Mouse (Mus musculus) hindbrain, embryonic 16.5 days (tissue): ENCODE data around the gene Ciz1. TPM values are rescaled to one million over a fixed set of nuclear protein-coding genes. Genes with fewer than 3 reads are reported as not detected.

Experiments used
- ATAC-seq: fragments of 200-750 bp; cut with Nextera tagmentation; 2 replicates; pipeline ENCODE4 v1.8.0; 2017; ENCODE audit warnings: moderate TSS enrichment, moderate library complexity
- H3K27ac ChIP-seq: fragments of 300-500 bp; sonication (generic); 2 replicates; pipeline ENCODE4 v1.5.1; 2014; ENCODE audit warnings: low read depth, mild to moderate bottlenecking, control low read depth, low read length, moderate library complexity
- H3K27me3 ChIP-seq: fragments of 300-500 bp; sonication (generic); replicated peaks from 2 replicates; pipeline ENCODE4 v1.6.1; 2014; ENCODE audit warnings: low read length; ENCODE audit not compliant: control insufficient read depth, insufficient read depth
- H3K36me3 ChIP-seq: fragments of 300-500 bp; sonication (generic); 2 replicates; pipeline ENCODE4 v1.6.1; 2014; ENCODE audit warnings: mild to moderate bottlenecking, low read length, moderate library complexity, mixed read lengths; ENCODE audit not compliant: control insufficient read depth, insufficient read depth
- H3K4me1 ChIP-seq: fragments of 300-500 bp; sonication (generic); 2 replicates; pipeline ENCODE4 v1.6.1; 2014; ENCODE audit warnings: low read depth, low read length; ENCODE audit not compliant: control insufficient read depth, insufficient read depth
- H3K4me2 ChIP-seq: fragments of 300-500 bp; sonication (generic); 2 replicates; pipeline ENCODE4 v1.6.1; 2014; ENCODE audit warnings: mild to moderate bottlenecking, low read length, control low read depth, moderate library complexity
- H3K4me3 ChIP-seq: fragments of 300-500 bp; sonication (generic); 2 replicates; pipeline ENCODE4 v1.5.1; 2014; ENCODE audit warnings: mild to moderate bottlenecking, low read length, control low read depth, moderate library complexity
- H3K9ac ChIP-seq: fragments of 300-500 bp; sonication (generic); 2 replicates; pipeline ENCODE4 v1.6.1; 2014; ENCODE audit warnings: low read depth, mild to moderate bottlenecking, control low read depth, low read length, moderate library complexity
- H3K9me3 ChIP-seq: fragments of 300-500 bp; sonication (generic); 2 replicates; pipeline ENCODE4 v1.6.1; 2014; ENCODE audit warnings: mild to moderate bottlenecking, low read length, moderate library complexity; ENCODE audit not compliant: control insufficient read depth
- WGBS: fragments of 180-500 bp; shearing (Covaris S2); extraction: QIAGEN DNeasy Blood & Tissue Kit; methylation state at CpG from one replicate; pipeline ENCODE4 v1.1.7; 2014; 5-methylcytosine and 5-hydroxymethylcytosine counted together
- polyA plus RNA-seq: library from polyadenylated mRNA; unstranded; fragments of >200 nt; fragmentation: Nextera tagmentation; extraction: Ambion mirVana; gene quantifications from 2 replicates; pipeline ENCODE4 v1.2.1, GENCODE M21; 2015

The Ciz1 gene
- polyA plus RNA-seq, 1 experiment from 2014 or later = 41.1 TPM

- H3K4me1 ChIP-seq = peaks cover 8% of the 10 kb centered on the region
- H3K27me3 ChIP-seq = no peaks in the 10 kb centered on the region
- no peak overlapping the region for H3K4me3 ChIP-seq
- 84% methylated on average over 18 of the region's 18 CpGs for WGBS
- no peak overlapping the region for H3K4me2 ChIP-seq
- peaks cover 34% of the 10 kb centered on the region for H3K36me3 ChIP-seq
- ATAC-seq = no peak
- H3K27ac ChIP-seq = no peak overlapping the region
- no peaks in the 10 kb centered on the region for H3K9me3 ChIP-seq
- no peak overlapping the region for H3K9ac ChIP-seq
Measured at GRCm38 (mm10) chr2:32310096-32310845, 41.9 kb upstream of the Ciz1 start.

- peak overlapping the region; percentile 75 for H3K4me2 ChIP-seq
- peak overlapping the region; percentile 43 for H3K4me3 ChIP-seq
- H3K27me3 ChIP-seq = no peaks in the 10 kb centered on the region
- WGBS = 17% methylated on average over 29 of the region's 42 CpGs
- peaks cover 27% of the 10 kb centered on the region for H3K36me3 ChIP-seq
- H3K9ac ChIP-seq = peak overlapping the region; percentile 61
- ATAC-seq = no peak
- H3K9me3 ChIP-seq = no peaks in the 10 kb centered on the region
- H3K4me1 ChIP-seq = peaks cover 8% of the 10 kb centered on the region
- no peak overlapping the region; the same call in 1 of the 2 replicates for H3K27ac ChIP-seq
Measured at GRCm38 (mm10) chr2:32311443-32312317, 40.4 kb upstream of the Ciz1 start.

DNA sequence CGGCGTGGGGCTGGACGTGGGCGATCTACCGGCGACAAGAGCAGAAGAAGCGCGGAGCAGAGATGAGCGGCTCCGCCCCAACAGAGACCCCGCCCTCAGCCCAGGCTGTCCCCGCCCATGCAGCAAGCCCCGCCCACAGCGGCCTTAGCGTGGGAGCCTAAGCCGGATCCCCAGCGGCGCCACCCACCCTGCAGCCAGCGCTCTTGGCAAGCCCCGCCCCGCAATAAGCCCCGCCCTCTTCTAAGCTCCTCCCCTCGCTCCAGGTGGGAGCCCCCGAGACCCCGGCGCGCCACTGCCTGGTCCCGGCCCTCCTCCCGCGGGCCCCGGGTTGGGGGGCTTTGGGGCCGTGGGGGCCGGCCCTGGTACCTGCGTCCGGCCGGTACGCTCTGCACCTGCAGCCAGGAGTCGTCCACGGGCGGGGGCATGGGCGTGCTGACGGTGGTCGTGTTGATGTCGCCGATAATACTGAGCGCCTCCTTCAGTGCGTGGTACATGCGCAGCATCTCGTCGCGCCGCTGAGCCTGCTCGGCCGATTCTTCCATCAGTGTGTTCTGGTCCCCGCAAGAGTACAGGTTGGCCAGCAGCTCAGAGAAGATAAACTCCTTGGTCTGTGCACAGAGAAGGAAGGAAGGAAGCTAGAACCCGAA is 39.7 kb upstream of the Ciz1 start:
- Histone ChIP-seq H3K9me3 (no peaks in the 10 kb centered on the region), H3K27me3 (no peaks in the 10 kb centered on the region), H3K9ac (peak overlapping the region; percentile 61), H3K4me3 (peak overlapping the region; percentile 43), H3K36me3 (peaks cover 27% of the 10 kb centered on the region), H3K27ac (peak overlapping the region; percentile 46; the same call in 1 of the 2 replicates), H3K4me1 (peaks cover 8% of the 10 kb centered on the region), H3K4me2 (peak overlapping the region; percentile 75)
- ATAC-seq = peak; percentile 71
- WGBS = 2% methylated on average over 46 of the region's 56 CpGs

GRCm38 (mm10) chr2:32314831-32315230 is 37.3 kb upstream of the Ciz1 start:
- H3K9me3 ChIP-seq = no peaks in the 10 kb centered on the region
- 96% methylated on average over 14 of the region's 14 CpGs for WGBS

DNA sequence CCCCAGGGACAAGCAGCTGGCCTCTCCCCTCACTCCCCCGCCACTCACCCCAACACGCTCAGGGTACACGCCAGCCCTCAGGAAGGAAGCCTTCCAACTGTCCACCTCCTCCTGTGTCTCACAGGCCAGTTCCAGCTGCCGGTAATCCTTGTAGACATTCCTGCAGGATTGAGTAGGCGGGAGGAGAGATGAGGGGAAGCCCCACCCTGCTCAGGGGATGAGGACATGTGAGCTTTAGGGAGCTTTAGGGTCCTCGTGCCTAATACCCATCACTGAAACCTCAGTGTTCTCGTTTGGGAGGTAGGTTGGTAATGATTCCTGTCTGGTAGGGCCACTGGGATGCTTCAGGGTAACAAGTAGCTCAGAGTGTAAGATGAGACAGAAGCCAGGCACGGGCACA is 36.4 kb upstream of the Ciz1 start:
- no peaks in the 10 kb centered on the region; the same call in 1 of the 2 replicates for H3K27me3 ChIP-seq
- ATAC-seq = no peak
- H3K4me3 ChIP-seq = no peak overlapping the region
- 36% methylated on average over 8 of the region's 8 CpGs for WGBS
- H3K4me2 ChIP-seq = no peak overlapping the region
- H3K9ac ChIP-seq = no peak overlapping the region
- H3K9me3 ChIP-seq = no peaks in the 10 kb centered on the region
- no peak overlapping the region for H3K27ac ChIP-seq
- peaks cover 8% of the 10 kb centered on the region for H3K4me1 ChIP-seq
- H3K36me3 ChIP-seq = peaks cover 13% of the 10 kb centered on the region; the same call in 1 of the 2 replicates

More at GRCm38 (mm10) chr2:32314831-32315230, 37.3 kb upstream of the Ciz1 start:
- peaks cover 15% of the 10 kb centered on the region for H3K36me3 ChIP-seq
- no peak overlapping the region for H3K4me2 ChIP-seq
- peaks cover 8% of the 10 kb centered on the region for H3K4me1 ChIP-seq
- no peak overlapping the region for H3K9ac ChIP-seq
- no peak overlapping the region for H3K4me3 ChIP-seq
- H3K27ac ChIP-seq = no peak overlapping the region
- ATAC-seq = no peak
- H3K27me3 ChIP-seq = no peaks in the 10 kb centered on the region

- Histone ChIP-seq H3K4me2 (no peak overlapping the region), H3K4me1 (peaks cover 2% of the 10 kb centered on the region), H3K9me3 (no peaks in the 10 kb centered on the region), H3K36me3 (peaks cover 13% of the 10 kb centered on the region; the same call in 1 of the 2 replicates), H3K27me3 (no peaks in the 10 kb centered on the region; the same call in 1 of the 2 replicates), H3K9ac (no peak overlapping the region), H3K4me3 (no peak overlapping the region), H3K27ac (peak overlapping the region; percentile 20; the same call in 1 of the 2 replicates)
- ATAC-seq = no peak
- 67% methylated on average over 20 of the region's 20 CpGs for WGBS
Measured at GRCm38 (mm10) chr2:32316887-32317656, 35.1 kb upstream of the Ciz1 start.

DNA sequence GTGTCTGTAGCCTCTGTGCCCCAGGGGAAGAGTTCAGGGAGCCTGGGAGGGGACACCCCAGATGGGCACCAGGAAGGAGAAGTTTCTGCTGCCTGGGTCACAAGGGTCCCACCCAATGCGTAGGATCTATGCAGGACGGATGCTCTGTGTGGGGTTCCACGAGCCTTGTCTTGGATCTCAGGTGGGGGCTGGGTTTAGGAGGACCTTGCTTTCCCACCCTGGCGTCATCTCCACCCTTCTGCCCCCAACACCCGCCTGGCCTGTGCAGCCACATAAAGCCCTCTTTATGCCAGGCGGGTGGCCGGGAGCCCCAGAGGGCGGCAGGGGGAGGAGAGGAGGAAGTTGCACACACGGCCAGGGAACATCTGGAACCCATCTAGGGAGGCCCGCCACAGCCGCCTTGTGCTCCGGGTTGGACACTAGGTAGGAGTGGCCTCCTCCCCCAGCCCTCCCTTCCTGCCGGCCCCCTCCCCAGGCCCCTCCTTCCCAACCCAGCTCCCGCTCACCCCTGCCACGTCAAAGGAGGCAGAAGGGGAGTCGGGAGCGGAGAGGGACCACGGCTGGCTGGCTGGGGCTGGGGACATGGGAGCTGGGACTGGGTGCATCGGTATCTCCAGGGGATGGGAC is 34.2 kb upstream of the Ciz1 start:
- no peaks in the 10 kb centered on the region; the same call in 1 of the 2 replicates for H3K27me3 ChIP-seq
- peaks cover 5% of the 10 kb centered on the region for H3K4me1 ChIP-seq
- H3K27ac ChIP-seq = no peak overlapping the region
- 16% methylated on average over 15 of the region's 19 CpGs for WGBS
- peaks cover 13% of the 10 kb centered on the region; the same call in 1 of the 2 replicates for H3K36me3 ChIP-seq
- H3K9ac ChIP-seq = 0 out of 2 replicates have a peak overlapping the region, but pooled peaks have one; percentile 7
- H3K4me3 ChIP-seq = no peak overlapping the region; the same call in 1 of the 2 replicates
- H3K4me2 ChIP-seq = peak overlapping the region; percentile 42
- H3K9me3 ChIP-seq = no peaks in the 10 kb centered on the region
- peak; percentile 32 for ATAC-seq
